Mouse (Mus musculus): Measurements from ENCODE around the gene Gm867.

Gm867 gene

GRCm38 (mm10) chr10:75936909-75937667 lies 3.4 kb downstream of the Gm867 start:
- DNase-seq, result no peak

GRCm38 (mm10) chr10:75935680-75936541 lies 4.6 kb downstream of the Gm867 start, which contains the start of gene Mmp11:
Gene Mmp11 (minus strand): TSS chr10:75936496.
- DNase-seq, result peak; percentile 86 to 88

GRCm38 (mm10) chr10:75934991-75935390 lies 5.5 kb downstream of the Gm867 start:
- DNase-seq, result no peak

- DNase-seq, result no peak
These were observed 7.6 kb downstream of the Gm867 start, which contains the start of gene Chchd10 for GRCm38 (mm10) chr10:75932891-75933290. Gene Chchd10 (plus strand): TSS chr10:75933130.

GRCm38 (mm10) chr10:75932081-75932678 lies 8.3 kb downstream of the Gm867 start:
- DNase-seq, result peak in 1 of 2 experiments; percentile 27

- no peak for DNase-seq
These were observed 9.2 kb downstream of the Gm867 start for GRCm38 (mm10) chr10:75931311-75931710.

- DNase-seq, result no peak
These were observed 10.2 kb downstream of the Gm867 start for GRCm38 (mm10) chr10:75930304-75930703.

GRCm38 (mm10) chr10:75926396-75926795 lies 14.1 kb downstream of the Gm867 start:
- no peak for DNase-seq

GRCm38 (mm10) chr10:75924324-75924723 lies 16.1 kb downstream of the Gm867 start:
- DNase-seq, result no peak

- DNase-seq, result peak; percentile 68 to 74
These were observed 18.5 kb downstream of the Gm867 start for GRCm38 (mm10) chr10:75921726-75922560.

- peak; percentile 97 to 98 for DNase-seq
These were observed 19.3 kb downstream of the Gm867 start, which contains the start of gene Smarcb1 for GRCm38 (mm10) chr10:75921026-75921725. Gene Smarcb1 (minus strand): TSS chr10:75921617.

- no peak for DNase-seq
These were observed 21.4 kb downstream of the Gm867 start for GRCm38 (mm10) chr10:75919026-75919425.

- DNase-seq, result no peak
These were observed 23.6 kb downstream of the Gm867 start for GRCm38 (mm10) chr10:75916840-75917239.

GRCm38 (mm10) chr10:75915557-75915956 lies 24.9 kb downstream of the Gm867 start:
- DNase-seq, result no peak

GRCm38 (mm10) chr10:75913013-75913589 lies 27.4 kb downstream of the Gm867 start:
- no peak for DNase-seq

- DNase-seq, result no peak
These were observed 29.8 kb downstream of the Gm867 start for GRCm38 (mm10) chr10:75910698-75911097.

GRCm38 (mm10) chr10:75906882-75907281 lies 33.6 kb downstream of the Gm867 start:
- DNase-seq, result no peak

- DNase-seq, result no peak
These were observed 36.1 kb downstream of the Gm867 start for GRCm38 (mm10) chr10:75904391-75904790.

- no peak for DNase-seq
These were observed 41.6 kb downstream of the Gm867 start for GRCm38 (mm10) chr10:75898846-75899245.

GRCm38 (mm10) chr10:75898039-75898564 lies 42.4 kb downstream of the Gm867 start:
- DNase-seq, result no peak

GRCm38 (mm10) chr10:75897373-75897772 lies 43.1 kb downstream of the Gm867 start:
- DNase-seq, result peak; percentile 86 to 93

Data from cerebellum, postnatal 14 days (tissue).